Mouse (Mus musculus): Measurements from ENCODE around the gene Gpr89. TPM values are rescaled to one million over a fixed set of nuclear protein-coding genes. Genes with fewer than 3 reads are reported as not detected.

The Gpr89 gene
- total RNA-seq (2015), result 17.4 and 29.7 TPM in 2 replicates
- total RNA-seq (2017), result 20.0 and 32.5 TPM in 2 replicates

- peak; percentile 98 for ATAC-seq (replicated peaks; ENCODE audit: poor library complexity)
These were observed at the start of gene Gpr89 for GRCm38 (mm10) chr3:96904851-96905541. TSS of gene Gpr89 (minus strand) at chr3:96905346.

- no peak for ATAC-seq (replicated peaks; ENCODE audit: poor library complexity)
These were observed 48.5 kb upstream of the Gpr89 start for GRCm38 (mm10) chr3:96953489-96954233.

GRCm38 (mm10) chr3:96942706-96943105 lies 37.6 kb upstream of the Gpr89 start:
- ATAC-seq (replicated peaks; ENCODE audit: poor library complexity), result no peak

- peak; percentile 98 for ATAC-seq (replicated peaks; ENCODE audit: poor library complexity)
These were observed 33.6 kb upstream of the Gpr89 start for GRCm38 (mm10) chr3:96938738-96939137.

GRCm38 (mm10) chr3:96937606-96938005 lies 32.5 kb upstream of the Gpr89 start:
- ATAC-seq (replicated peaks; ENCODE audit: poor library complexity), result no peak

GRCm38 (mm10) chr3:96936241-96936640 lies 31.1 kb upstream of the Gpr89 start:
- ATAC-seq (replicated peaks; ENCODE audit: poor library complexity), result peak; percentile 74

- ATAC-seq (replicated peaks; ENCODE audit: poor library complexity), result no peak
These were observed 26.1 kb upstream of the Gpr89 start for GRCm38 (mm10) chr3:96931261-96931681.

GRCm38 (mm10) chr3:96925920-96926319 lies 20.8 kb upstream of the Gpr89 start, which contains the start of gene Gja8:
TSS of gene Gja8 (minus strand) at chr3:96926020.
- ATAC-seq (replicated peaks; ENCODE audit: poor library complexity), result no peak

GRCm38 (mm10) chr3:96924631-96925030 lies 19.5 kb upstream of the Gpr89 start:
- no peak for ATAC-seq (replicated peaks; ENCODE audit: poor library complexity)

GRCm38 (mm10) chr3:96920991-96921390 lies 15.8 kb upstream of the Gpr89 start:
- ATAC-seq (replicated peaks; ENCODE audit: poor library complexity), result no peak

GRCm38 (mm10) chr3:96905592-96905991 lies 446 bp upstream of the Gpr89 start:
- no peak for ATAC-seq (replicated peaks; ENCODE audit: poor library complexity)

GRCm38 (mm10) chr3:96904393-96904792 lies 753 bp downstream of the Gpr89 start, which contains the start of gene Gja5:
TSS of gene Gja5 (plus strand) at chr3:96904693.
- ATAC-seq (replicated peaks; ENCODE audit: poor library complexity), result no peak

- no peak for ATAC-seq (replicated peaks; ENCODE audit: poor library complexity)
These were observed 2.7 kb downstream of the Gpr89 start for GRCm38 (mm10) chr3:96902336-96902999.

- no peak for ATAC-seq (replicated peaks; ENCODE audit: poor library complexity)
These were observed 21.5 kb downstream of the Gpr89 start for GRCm38 (mm10) chr3:96883690-96884089.

GRCm38 (mm10) chr3:96882061-96882849 lies 22.9 kb downstream of the Gpr89 start:
- no peak for ATAC-seq (replicated peaks; ENCODE audit: poor library complexity)

- ATAC-seq (replicated peaks; ENCODE audit: poor library complexity), result no peak
These were observed 23.6 kb downstream of the Gpr89 start for GRCm38 (mm10) chr3:96881557-96881956.

GRCm38 (mm10) chr3:96880385-96880784 lies 24.8 kb downstream of the Gpr89 start:
- ATAC-seq (replicated peaks; ENCODE audit: poor library complexity), result no peak

- ATAC-seq (replicated peaks; ENCODE audit: poor library complexity), result no peak
These were observed 25.6 kb downstream of the Gpr89 start for GRCm38 (mm10) chr3:96879536-96879935.

GRCm38 (mm10) chr3:96874808-96875571 lies 30.2 kb downstream of the Gpr89 start:
- no peak for ATAC-seq (replicated peaks; ENCODE audit: poor library complexity)

- no peak for ATAC-seq (replicated peaks; ENCODE audit: poor library complexity)
These were observed 32.6 kb downstream of the Gpr89 start for GRCm38 (mm10) chr3:96872501-96872900.

All from megakaryocyte progenitor cell, adult 5-6 weeks (primary cell).